Mouse (Mus musculus): ENCODE results near the gene Arhgap17. TPM values are rescaled to one million over a fixed set of nuclear protein-coding genes. Genes with fewer than 3 reads are reported as not detected.

The Arhgap17 gene
- polyA plus RNA-seq, 2 experiments from 2014 or later: 17.8 to 24.4 TPM

DNA sequence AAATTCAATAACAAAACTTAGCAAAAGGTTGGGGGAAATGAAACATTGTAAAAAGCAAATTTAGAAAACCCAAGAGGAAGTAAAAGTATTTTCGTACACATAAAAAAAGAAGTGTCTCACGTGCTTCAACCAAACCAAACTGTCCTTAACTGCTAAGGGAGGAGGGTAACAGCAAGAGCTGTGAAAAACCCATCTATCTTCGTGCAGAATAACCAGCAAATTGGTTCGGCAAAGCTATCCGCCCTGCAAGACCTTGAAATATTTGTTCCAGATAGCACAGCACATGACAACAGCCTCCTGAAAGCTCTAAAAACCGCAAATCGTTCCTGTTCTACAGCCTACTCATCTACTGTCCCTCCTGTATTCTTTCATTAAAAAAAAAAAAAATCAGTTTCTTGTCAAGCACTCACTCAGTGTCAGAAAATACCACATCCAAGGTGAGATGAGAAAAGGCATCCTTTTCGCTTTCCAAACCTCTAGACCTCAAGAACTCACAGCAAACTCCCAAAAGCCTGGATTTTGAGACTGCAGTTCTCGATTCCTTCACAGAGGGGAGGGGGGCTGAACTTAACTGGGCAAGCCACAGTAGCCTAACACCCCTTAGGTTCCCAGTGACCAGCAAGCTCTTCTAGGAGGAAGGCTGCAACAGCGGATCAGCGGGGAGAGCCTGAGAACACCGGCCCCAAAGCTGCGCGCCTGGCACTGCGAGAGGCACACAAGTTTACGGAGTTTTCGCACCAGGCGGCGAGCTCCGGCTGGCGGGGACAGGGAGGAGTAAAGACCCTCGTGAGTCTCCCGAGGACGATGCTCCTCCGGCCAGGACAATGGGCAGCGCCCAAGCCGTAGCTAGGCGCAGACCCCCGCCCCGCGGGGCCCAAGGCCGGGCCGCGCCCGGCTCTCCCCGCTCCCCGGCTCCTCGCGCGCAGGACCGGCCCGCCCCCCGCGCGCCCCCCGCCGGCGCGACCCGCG lies 653 bp downstream of the Arhgap17 start:
- ATAC-seq: peak; percentile 15

DNA sequence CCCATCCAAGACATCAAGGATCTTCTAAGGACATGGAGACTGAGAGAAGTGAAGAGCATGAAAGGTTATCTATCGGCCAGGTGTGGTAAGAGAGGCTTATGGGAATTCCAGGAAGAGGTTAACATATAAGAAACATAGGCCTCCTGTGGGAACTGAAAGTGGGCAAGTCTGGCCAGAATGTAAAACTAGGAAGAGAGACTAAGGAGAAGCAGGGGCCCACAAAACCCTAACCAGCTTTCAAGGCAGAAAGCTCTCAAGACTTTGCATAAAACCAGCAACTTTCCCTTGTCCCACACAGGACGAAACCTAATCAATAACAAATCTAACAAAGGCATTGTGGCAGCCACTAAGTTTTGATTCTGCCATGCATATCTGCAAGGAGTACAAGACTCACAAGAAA lies 1.5 kb downstream of the Arhgap17 start:
- no peak for ATAC-seq

DNA sequence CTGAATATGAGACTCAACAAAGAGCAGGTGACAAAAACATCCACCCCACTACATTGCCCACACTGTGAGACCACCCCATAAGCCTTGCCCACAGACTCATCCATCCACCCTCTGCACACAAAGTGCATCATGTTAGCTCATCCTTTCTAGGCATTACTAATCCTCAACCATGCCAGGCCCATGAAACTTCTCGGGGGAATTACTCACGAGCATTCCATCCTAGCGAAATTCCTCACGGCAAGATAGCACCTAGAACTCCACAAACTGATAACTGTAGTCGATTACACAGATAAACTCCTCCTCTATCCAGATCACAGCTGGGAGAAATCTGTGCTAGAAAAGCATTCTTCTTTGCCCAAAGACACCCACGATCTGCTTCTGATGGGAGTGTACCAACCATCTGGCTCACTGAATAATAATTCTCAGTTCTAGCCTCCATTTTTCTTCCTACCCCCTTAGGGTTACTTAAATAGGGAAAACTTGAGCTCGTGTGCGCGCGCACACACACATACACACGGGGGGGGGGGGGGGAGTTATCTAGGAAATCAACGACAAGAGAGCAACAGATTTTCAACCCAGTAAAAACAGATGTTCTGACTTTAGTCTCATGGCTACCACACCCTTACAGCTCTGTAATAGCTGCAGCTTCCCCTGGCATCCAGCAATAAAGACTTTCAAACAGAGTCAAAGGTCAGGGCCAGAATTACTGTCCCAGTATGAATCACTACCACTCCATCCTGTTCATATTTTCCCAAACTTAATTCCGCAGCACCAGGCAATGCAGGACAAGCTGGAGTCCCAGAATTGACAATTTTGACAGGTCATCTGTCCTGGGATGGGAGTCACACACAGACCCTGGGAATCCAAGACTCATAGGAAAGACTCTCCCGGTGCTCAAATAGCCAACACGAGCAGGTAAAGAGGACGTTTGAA lies 2.2 kb downstream of the Arhgap17 start:
- ATAC-seq: no peak

DNA sequence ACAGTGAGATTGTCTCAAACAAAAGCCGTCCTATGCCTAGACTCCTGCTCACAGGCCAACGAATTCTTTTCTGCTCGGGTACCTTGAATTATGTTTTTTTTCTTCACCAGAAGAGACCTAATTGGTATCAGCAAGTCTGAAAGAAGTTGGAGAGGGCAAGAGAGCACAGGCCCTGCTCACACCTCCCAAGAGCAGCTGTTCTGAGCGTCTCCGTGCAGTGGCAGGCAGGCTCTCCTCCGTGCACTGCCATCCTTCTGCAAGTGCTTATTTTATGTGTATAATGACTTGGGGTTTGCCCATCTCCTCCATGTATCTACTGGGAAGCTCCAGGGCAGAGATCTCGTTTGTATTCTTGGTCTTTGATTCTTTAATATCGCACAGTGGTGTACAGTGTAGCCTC lies 2.9 kb downstream of the Arhgap17 start:
- ATAC-seq: no peak

DNA sequence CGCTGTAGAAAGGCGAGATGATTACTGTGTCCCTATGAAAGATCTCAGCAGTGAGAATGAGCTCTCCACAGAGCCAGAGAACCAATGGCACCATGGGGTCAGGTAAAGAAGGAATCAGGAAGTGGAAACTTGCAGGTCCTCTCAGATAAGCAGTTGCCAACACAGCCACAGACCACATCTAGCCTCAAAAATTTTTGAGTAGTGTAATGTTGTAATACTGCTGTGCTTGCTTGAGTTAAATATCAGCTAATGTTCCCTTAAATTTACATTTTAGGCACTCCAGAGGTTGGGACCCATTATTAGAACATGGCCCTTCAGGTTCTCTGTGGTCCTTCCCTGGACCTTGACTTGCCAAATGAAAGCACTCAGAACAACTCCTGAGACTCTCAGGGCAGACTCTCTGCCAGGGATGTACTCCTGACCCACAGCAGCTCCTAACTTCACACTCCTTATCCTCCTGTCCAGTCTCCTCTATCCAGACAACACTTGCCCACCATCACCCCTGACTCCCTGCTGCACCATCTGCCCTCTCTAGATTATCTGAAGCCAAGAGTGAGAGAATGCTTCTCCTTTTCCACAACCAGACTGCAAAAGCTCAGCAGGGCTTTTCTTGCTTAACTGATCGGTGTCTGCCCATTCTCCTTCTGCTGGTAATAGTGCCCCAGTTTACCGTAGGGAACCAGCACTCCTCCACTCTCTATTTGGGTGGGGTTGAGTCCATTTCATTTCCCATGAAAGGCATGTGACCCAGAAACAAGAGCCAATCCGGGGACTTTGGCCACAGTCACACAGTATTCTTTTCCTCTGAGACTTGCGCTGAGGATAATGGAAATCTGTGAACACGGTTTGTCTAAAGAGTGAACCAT lies 3.6 kb downstream of the Arhgap17 start:
- ATAC-seq: no peak

DNA sequence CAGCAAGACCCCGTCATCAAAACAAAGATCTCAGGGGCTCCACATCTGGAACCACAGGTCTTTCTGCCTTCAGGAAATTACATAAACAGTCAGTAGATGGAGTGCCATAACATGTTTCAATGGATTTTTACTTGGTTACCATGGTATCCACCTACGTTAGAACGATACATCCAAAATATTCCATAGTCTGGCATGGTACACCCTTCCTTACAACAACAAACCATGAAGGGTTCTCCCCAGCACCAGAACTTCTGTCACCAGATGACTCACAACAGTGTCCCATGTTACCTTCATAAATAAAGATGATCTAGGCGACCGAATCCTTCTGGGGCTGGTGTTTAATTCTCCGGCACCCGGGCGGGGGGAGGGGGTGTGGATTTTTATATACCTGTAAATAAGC lies 5.7 kb downstream of the Arhgap17 start:
- no peak for ATAC-seq

DNA sequence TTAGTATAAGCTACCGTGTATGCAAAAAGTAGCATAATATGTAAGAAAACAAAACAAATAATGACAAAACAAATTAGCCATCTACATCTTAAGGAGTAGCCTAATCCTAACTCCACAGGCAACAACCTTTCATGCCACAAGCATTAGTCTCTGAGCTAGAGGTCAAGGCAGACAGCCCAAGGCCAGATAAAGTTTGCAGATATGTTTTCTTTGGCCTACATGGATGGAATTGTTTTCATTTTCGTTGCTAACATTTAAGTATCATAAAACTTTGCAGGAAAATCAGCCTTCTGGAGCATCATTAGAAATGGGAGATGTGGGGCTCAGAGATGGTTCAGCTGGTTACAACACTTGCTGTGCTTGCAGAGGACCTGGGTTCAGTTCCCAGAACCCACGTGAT lies 6.9 kb downstream of the Arhgap17 start:
- no peak for ATAC-seq

DNA sequence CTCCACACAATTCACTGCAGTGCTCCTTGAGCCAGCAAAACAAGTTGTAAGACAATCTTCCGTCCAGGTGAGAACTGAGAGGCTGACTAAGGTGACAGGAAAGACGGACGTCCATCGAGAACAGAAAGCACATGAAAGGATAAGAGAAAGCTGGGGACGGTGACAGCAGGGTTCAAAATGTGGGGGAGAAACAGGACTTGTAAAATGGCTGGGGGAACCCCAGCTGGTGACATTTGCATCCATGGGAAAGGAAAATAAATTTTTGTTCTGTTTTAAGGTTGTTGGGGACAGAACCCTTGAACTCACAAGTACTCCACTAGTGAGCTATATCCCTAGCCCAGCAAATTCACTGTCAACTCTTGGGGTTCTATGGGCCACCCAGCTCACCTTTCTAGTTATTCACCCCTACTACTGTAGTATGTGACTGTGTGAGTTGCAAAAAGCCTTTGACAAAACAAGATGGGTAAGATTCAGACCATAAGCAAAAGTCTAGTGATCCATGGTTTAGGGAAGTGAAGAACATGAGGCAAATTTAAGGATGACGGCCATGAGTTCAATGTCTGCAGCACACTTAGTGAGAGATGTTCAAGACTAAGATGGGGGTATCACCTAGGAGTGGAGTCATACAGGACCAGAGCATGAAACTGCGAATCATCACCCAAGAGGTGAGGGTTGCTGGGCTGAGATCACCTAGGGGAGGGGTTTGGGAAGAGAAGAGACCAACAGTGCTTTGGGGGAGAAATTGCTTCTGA lies 8.3 kb downstream of the Arhgap17 start:
- no peak for ATAC-seq

DNA sequence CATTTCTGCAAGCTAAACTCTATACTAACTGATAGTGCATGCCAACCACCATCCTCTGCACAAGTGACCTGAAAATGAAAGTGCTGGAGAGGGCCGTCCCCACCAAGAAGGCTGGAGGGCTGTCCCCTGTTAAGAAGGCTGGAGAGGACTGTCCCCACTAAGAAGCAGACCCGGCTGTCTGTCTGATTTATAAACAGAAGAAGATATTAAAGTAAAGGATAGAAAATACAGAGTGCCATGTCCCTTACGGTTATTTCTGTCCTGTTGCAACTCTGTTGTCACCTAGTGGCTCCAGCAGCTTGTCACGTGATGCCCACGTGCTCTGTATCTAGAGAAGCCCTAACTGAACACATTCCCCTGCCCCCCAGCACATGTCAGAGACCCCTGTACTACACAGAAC lies 9.5 kb downstream of the Arhgap17 start:
- ATAC-seq: peak; percentile 55

DNA sequence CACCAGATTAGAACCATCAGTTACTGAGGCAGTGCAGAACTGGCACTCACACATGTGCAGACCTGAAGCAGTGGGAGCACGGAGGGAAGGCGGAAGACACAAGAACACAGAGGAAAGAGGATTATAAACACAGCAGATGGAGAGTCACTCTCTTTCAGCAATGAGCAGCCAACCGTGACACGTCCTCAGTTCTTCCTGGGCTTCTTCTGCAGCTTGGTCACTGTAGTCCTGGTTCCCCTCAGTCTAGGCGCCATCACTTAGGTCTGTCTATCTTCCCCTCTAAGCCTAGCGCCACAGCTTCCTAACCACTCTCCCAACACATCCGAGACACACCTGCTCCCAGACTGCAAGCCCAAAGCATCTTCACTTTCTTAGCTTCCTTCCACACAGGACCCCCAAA lies 10.6 kb downstream of the Arhgap17 start:
- no peak for ATAC-seq

DNA sequence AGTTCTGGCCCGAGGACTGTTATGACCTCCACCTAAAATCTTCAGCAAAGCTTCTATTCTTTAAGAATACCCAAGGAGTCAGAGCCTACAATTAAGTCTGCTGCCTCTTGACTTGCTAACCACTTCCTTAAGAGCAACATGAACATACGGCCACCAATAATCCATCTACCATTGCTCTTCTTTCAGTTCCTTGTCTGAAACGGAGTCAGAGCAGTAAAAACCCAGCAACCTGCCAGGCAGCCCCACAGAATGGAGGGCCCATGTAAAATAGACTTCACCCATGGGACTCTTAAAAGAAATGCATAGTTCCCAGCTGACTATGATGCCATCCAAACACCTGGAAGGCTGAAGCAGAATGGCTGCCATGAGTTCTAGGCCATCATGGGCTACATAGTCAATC lies 13.6 kb downstream of the Arhgap17 start:
- no peak for ATAC-seq

DNA sequence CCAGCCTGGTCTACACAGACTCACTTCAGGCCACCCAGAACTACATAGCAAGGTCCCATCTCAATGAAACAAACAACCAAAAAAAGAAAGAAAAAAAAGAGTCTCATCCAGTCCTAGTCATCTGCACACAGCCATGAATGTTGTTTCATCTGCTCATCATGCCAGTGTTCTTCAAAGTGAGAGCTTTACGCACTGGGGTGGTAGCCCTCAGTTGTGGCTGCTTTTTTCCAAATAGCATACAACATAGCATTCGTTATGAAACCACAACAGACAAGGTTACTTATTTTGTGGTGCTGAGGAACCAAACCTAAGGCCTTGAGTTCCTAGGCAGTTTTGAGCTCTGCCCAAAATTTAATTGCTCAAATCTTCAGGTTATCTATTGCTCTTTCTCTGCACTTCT lies 14.9 kb downstream of the Arhgap17 start:
- peak; percentile 46 for ATAC-seq

DNA sequence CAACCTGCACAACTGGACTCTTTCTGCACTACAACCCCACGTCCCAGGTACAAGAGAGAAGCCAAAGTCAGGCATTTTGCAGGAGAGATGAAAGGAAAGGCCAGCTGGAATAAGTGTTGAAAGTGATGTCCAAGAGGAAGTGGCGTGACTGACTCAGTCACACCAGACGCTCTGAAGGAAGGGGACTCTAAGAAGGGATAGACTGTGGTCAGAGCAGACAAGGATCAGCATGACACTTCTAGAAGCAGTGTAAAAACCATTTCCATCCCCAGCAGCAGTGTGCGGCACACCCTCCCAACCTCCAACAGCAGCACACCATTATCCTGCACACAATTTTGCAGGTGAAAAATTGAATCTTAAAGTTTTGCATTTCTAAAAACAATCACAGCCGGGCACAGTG lies 15.3 kb downstream of the Arhgap17 start:
- ATAC-seq: no peak

DNA sequence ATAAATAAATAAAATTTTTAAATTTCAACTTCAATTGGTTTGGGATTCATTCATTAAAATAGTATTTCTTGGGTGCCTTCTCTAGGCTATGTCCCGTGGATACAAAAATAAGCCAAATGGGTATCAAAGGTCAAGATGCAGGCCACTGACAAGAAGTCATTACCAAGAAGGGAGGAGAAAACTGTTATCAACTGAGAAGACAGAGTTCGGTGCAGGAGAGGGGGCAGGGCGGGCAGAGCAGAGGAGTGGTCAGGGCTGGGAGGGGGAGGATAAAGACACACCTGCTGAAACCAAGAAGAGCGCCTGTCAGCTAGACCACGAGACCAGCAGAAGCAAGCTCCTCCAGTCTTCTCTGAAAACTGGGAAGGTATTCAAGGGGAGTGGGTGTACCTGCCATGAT lies 15.8 kb downstream of the Arhgap17 start:
- ATAC-seq: no peak

DNA sequence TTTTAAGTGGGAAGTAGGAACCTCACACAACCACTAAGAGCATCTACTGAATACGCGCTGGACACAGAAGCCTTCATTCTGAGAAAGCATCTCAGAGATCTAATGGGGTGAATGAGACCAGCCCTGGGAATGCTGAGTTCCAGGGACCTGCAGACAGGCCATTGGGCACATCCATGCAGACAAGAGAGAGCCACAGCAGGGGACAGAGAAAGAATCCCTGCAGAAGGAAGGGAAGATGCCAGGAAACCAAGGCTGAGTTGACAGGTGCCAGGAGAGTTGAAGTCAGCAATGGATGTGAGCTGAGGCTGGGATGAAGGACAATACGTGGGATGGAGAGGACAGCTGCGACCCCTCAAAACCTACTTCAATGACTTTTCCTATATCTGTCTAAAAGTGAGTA lies 16.6 kb downstream of the Arhgap17 start:
- no peak for ATAC-seq

DNA sequence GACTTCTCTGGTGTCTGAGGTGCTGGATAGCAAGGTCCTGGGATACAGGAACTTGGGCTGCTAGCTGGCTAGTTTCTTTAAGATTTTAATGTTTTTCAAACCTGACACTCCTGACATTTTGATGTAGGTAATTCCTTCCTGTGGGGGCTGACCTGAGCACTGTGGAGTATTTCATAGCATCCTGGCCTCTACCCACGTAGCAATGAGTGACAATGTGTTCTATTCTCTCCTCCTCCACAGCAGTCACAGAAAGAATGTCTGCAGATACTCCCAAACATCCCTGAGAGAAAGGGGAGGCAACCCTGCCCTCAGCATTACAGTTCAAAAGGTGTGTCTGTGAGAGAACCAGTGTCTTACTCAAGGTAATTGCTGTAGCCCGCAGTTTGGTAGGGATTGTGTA lies 19.5 kb downstream of the Arhgap17 start:
- ATAC-seq: no peak

DNA sequence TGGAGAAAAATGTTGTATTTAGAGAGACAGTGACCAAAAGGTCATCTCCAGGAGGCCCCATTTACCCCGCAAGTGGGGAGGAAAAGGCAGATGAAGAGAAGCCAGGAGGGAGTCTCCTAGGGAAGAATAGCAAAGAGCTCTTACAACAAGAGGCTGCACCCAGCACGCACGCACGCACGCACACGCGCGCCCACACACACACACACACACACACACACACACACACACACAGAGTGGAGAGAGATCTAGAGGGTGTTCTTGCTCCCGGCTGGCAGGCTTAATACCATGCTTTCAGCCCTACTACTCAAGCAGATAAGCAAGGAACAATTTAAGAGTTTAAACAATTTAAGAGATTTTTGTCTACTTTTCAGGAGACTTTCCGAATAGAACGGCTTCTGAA lies 19.9 kb downstream of the Arhgap17 start:
- ATAC-seq: no peak

DNA sequence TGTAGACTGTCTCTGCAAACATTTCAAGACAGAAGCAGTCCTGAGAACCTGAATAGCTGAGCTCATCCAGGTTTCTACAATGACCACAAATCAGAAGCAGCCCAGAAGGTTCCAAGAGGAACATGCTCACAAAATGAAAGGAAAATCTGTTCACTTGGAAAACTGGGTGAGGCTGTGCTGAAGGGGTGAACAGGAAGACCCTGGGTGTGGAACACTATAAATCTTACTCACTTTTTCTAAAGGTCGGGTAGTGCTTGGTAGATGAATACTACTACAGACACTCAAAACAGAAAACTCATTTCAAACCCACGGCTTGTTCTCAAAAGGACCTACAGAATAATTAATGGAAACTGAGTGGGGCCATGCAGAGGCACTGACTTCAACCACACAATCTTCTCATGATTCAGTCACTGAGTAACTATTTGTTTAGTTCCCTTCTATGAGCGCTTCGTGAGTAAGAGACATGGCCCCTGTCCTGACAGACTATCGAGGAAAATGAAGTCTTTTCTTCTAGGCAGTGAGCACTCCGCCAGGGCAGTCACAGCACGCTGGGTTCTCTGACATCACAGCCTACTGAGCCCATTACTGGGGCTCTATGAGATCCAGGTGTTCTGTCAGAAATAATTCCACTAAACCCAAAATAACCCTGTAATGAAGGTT lies 23.0 kb downstream of the Arhgap17 start:
- ATAC-seq: no peak

DNA sequence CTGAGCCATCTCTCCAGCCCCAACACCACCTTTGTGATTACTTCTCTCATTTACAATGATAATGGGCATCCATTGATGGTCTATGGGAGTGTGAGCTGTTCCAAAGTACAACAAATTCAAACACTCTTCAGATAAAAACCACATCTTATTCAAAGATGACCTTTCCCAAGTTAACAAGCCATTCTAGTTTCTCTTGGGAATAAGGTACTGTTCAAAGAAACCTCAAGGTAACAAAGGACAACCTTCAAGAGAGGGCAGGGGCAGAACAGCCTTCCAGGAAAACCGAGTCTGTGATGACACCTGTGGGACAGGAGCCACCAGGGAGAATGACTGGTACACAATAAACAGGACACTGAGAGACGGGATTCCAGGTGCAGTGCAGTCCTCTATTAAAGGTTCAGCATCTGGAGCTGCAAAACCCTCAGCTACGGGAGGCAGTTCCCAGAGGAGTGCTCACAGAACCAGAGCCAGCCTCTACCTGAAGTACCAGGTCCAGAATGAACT lies 24.6 kb downstream of the Arhgap17 start:
- no peak for ATAC-seq

DNA sequence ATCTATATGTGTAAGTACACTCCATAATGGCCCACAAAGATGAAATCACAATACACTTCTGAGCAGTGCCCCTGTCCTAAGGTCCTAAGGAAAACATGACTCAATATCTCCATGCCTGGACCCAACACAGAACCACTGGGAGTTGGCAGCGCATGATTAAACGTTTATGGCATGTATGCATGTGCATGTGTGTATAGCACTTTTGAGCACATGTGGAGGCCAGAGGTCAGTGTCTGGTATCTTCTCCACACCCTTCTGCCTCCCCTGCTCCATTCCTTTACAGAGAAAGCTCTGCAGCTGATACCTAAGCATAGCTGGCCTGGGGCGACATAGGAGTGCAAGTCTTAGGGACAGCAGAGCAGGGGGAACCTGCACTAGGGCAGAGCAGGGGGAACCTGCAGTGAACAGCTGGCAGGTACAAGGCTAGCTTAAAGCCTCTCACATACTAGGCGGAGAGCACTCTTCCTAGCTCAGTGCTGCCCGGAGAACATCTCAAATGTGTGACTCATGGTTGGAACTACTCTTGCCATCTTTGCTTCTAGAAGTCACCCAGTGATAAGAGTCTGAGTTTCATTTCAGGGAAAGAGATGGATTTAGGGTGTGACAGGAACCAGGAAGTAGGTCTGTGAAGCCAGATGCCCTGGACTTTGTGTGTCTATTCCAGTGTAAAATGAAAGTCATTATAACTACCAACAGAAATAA lies 25.5 kb downstream of the Arhgap17 start:
- no peak for ATAC-seq

Measured in activated CD4-positive, CD25-positive, alpha-beta regulatory T cell, adult 4 months (primary cell).